Mouse (Mus musculus) kidney, postnatal 0 days (tissue): Measurements from ENCODE around the gene Nudt14. TPM values are rescaled to one million over a fixed set of nuclear protein-coding genes. Genes with fewer than 3 reads are reported as not detected.

ENCODE experiments used
- ATAC-seq: fragments of 200-750 bp; cut with Nextera tagmentation; replicated peaks from 2 replicates; pipeline ENCODE4 v1.8.0; 2017; ENCODE audit warnings: low read depth, moderate number of reproducible peaks, moderate TSS enrichment, moderate library complexity; ENCODE audit not compliant: low FRiP score
- DNase-seq: peaks from one replicate; pipeline ENCODE4 v3.0.0-alpha.2; 2016; ENCODE audit warnings: low spot score
- H3K27ac ChIP-seq: fragments of 300-500 bp; sonication (generic); 2 replicates; pipeline ENCODE4 v1.5.1; 2014; ENCODE audit warnings: mild to moderate bottlenecking
- H3K27me3 ChIP-seq: fragments of 300-500 bp; sonication (generic); 2 replicates; pipeline ENCODE4 v1.6.1; 2014; ENCODE audit warnings: low read length, mixed read lengths; ENCODE audit not compliant: insufficient read depth
- H3K36me3 ChIP-seq: fragments of 300-500 bp; sonication (generic); 2 replicates; pipeline ENCODE4 v1.6.1; 2014; ENCODE audit warnings: low read length, mixed read lengths; ENCODE audit not compliant: insufficient read depth
- H3K4me1 ChIP-seq: fragments of 300-500 bp; sonication (generic); replicated peaks from 2 replicates; pipeline ENCODE4 v1.6.1; 2014; ENCODE audit warnings: antibody characterized with exemption, low read length, mixed read lengths; ENCODE audit not compliant: insufficient read depth
- H3K4me2 ChIP-seq: fragments of 300-500 bp; sonication (generic); 2 replicates; pipeline ENCODE4 v1.6.1; 2014; ENCODE audit warnings: mild to moderate bottlenecking, low read length, moderate library complexity, mixed read lengths
- H3K4me3 ChIP-seq: fragments of 300-500 bp; sonication (generic); replicated peaks from 2 replicates; pipeline ENCODE4 v1.5.1; 2014; ENCODE audit warnings: low read depth, low read length
- H3K9ac ChIP-seq: fragments of 300-500 bp; sonication (generic); 2 replicates; pipeline ENCODE4 v1.6.1; 2014; ENCODE audit warnings: low read depth, low read length
- H3K9me3 ChIP-seq: fragments of 300-500 bp; sonication (generic); replicated peaks from 2 replicates; pipeline ENCODE4 v1.6.1; 2016; ENCODE audit warnings: low read length, inconsistent platforms, mixed read lengths
- CTCF ChIP-seq: IDR thresholded peaks from 2 replicates; pipeline ENCODE4 v1.5.1; 2016; ENCODE audit warnings: antibody characterized with exemption, low read depth, mild to moderate bottlenecking, moderate library complexity
- WGBS: fragments of 180-500 bp; shearing (Covaris S2); extraction: QIAGEN DNeasy Blood & Tissue Kit; methylation state at CpG from one replicate; pipeline ENCODE4 v1.1.7; 2014; 5-methylcytosine and 5-hydroxymethylcytosine counted together
- polyA plus RNA-seq: library from polyadenylated mRNA; unstranded; fragments of >200 nt; fragmentation: Nextera tagmentation; extraction: Ambion mirVana; gene quantifications from 2 replicates; pipeline ENCODE4 v1.2.1, GENCODE M21; 2015

The Nudt14 gene
- polyA plus RNA-seq, 1 experiment from 2014 or later = 99.2 TPM

GRCm38 (mm10) chr12:112940710-112941109 is 1.2 kb downstream of the Nudt14 start:
- no peak for TF ChIP-seq CTCF
- Histone ChIP-seq H3K4me3 (no peak overlapping the region), H3K36me3 (no peaks in the 10 kb centered on the region), H3K9me3 (no peaks in the 10 kb centered on the region), H3K27ac (no peak overlapping the region), H3K9ac (no peak overlapping the region), H3K4me2 (peak overlapping the region; percentile 64; the same call in 1 of the 2 replicates), H3K27me3 (no peaks in the 10 kb centered on the region), H3K4me1 (peaks cover 9% of the 10 kb centered on the region)
- 83% methylated on average over 9 of the region's 9 CpGs for WGBS
- DNase-seq (no peak), ATAC-seq (no peak)

DNA sequence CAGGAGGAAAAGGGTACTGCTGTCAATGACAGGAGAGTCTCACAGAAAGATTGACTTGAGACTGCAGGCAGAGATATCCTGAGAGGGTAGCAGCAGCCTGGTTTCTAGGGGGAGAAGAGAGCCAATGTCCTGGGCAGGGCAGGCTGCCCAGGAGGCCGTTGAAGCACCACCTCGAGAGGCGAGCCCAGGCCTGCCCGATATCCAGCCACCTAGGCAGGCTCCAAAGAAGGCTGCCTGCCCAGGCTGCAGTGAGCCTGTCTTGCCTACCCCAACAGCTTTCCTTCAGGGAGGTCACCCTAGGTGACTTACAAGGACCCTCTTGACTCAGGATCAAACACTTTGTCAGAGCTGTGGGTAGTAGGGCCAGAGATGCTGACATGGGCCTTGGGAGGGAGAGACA is 1.7 kb downstream of the Nudt14 start:
- DNase-seq = no peak
- H3K4me2 ChIP-seq = no peak overlapping the region
- no peak overlapping the region for H3K27ac ChIP-seq
- no peak overlapping the region for H3K9ac ChIP-seq
- no peak for TF ChIP-seq CTCF
- H3K27me3 ChIP-seq = no peaks in the 10 kb centered on the region
- H3K4me3 ChIP-seq = no peak overlapping the region
- WGBS = 80% methylated on average over 4 of the region's 4 CpGs
- peaks cover 9% of the 10 kb centered on the region for H3K4me1 ChIP-seq
- no peaks in the 10 kb centered on the region for H3K36me3 ChIP-seq
- ATAC-seq = no peak
- H3K9me3 ChIP-seq = no peaks in the 10 kb centered on the region

- Histone ChIP-seq H3K9ac (no peak overlapping the region), H3K4me2 (no peak overlapping the region), H3K4me1 (peaks cover 9% of the 10 kb centered on the region), H3K27me3 (no peaks in the 10 kb centered on the region), H3K27ac (no peak overlapping the region), H3K36me3 (no peaks in the 10 kb centered on the region), H3K9me3 (no peaks in the 10 kb centered on the region), H3K4me3 (no peak overlapping the region)
- peak; percentile 76 for TF ChIP-seq CTCF
- 0 out of 2 replicates have a peak, but pooled peaks have one; percentile 18 for ATAC-seq
- WGBS = 62% methylated on average over 10 of the region's 10 CpGs
- peak; percentile 73 for DNase-seq
These were observed 2.9 kb downstream of the Nudt14 start for GRCm38 (mm10) chr12:112938873-112939565.

DNA sequence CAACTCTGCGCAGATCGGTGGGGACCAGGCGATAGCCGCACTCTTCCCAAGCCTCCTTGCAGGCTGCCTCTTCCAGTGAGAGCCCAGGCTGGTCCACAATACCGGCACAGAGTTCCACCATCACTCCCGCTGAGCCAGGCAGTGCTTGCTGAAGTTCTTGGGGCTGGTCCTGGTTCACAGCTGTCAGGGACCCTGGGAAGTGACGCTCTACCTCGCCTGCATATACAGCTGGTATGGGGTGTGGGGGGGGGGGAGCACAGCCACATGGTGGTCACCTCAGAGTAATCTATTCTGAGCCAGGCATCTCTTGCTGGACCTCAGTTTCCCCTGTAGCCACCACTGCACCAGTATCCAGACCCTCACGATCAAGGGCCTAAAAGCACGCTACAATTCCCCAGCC is 3.6 kb downstream of the Nudt14 start:
- DNase-seq = no peak
- H3K9ac ChIP-seq = no peak overlapping the region
- ATAC-seq = no peak
- 82% methylated on average over 10 of the region's 10 CpGs for WGBS
- no peak overlapping the region for H3K4me2 ChIP-seq
- no peak overlapping the region for H3K27ac ChIP-seq
- H3K4me3 ChIP-seq = no peak overlapping the region
- peaks cover 9% of the 10 kb centered on the region for H3K4me1 ChIP-seq
- H3K9me3 ChIP-seq = no peaks in the 10 kb centered on the region
- H3K36me3 ChIP-seq = no peaks in the 10 kb centered on the region
- TF ChIP-seq CTCF = no peak
- no peaks in the 10 kb centered on the region for H3K27me3 ChIP-seq

DNA sequence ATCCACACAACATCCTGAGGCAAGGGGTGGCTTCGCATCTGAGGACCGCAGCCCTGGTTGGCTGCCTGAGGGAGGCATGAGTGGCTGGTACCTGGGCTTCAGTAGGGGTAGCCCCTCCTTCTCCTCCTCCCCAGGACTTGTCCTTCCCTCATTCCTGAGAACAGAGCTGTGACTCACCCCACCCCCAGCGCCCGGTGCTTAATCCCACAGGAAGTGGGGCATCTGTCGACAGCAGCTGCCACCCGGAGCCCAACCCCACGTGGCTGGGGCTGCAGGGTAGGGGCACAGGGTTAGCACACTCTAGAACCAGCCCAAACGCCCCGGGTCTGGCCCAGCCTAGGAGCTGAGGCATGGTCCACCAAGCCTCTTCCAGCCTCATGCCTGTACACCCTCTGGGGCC is 4.0 kb downstream of the Nudt14 start:
- Histone ChIP-seq H3K27ac (no peak overlapping the region), H3K9ac (no peak overlapping the region), H3K36me3 (no peaks in the 10 kb centered on the region), H3K4me3 (no peak overlapping the region), H3K9me3 (no peaks in the 10 kb centered on the region), H3K27me3 (no peaks in the 10 kb centered on the region), H3K4me1 (peaks cover 9% of the 10 kb centered on the region), H3K4me2 (no peak overlapping the region)
- no peak for ATAC-seq
- WGBS = 40% methylated on average over 9 of the region's 9 CpGs
- no peak for TF ChIP-seq CTCF
- DNase-seq = no peak

DNA sequence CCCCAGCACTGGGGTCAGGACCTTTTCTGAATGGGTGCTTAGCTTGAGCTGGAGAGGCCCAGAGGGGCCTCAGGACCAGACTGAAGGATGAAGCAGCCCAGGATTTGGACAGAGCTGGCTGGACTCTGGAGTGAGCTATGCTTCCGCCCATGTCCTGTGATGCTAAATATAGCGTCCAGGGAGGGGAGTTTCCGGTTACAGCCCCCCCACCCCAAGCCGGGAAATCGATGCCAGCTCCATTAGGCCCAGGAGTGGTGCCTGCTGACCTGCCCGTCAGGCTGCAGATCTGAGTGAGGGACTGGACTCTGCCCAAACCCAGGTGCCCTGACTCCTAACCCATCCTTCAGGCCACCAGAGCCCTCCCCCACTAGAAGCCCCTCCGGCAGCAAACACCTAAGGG is 9.3 kb downstream of the Nudt14 start:
- WGBS = 11% methylated on average over 7 of the region's 7 CpGs

More for the DNA sequence above, 9.3 kb downstream of the Nudt14 start:
- Histone ChIP-seq H3K9me3 (no peaks in the 10 kb centered on the region), H3K4me2 (no peak overlapping the region), H3K27ac (no peak overlapping the region), H3K27me3 (peaks cover 12% of the 10 kb centered on the region), H3K4me3 (no peak overlapping the region), H3K36me3 (no peaks in the 10 kb centered on the region), H3K9ac (no peak overlapping the region), H3K4me1 (peaks cover 13% of the 10 kb centered on the region)
- no peak for ATAC-seq
- TF ChIP-seq CTCF = no peak
- peak; percentile 35 for DNase-seq
